Mouse (Mus musculus) cerebellum, postnatal 14 days (tissue): ENCODE measurements at regions not wholly inside any gene's neighbourhood (a gene's known extent, or its start where the extent isn't known, plus 50 kb on each side); places are given as distances from the start of the nearest gene placed in this dataset.

Source experiments
- DNase-seq, 2 experiments: peaks; one replicate each; pipeline ENCODE4 v3.0.0; 2021; ENCODE audit warnings: mixed read lengths in 2 of 2

GRCm38 (mm10) chr10:72056725-72057124 lies 597.9 kb upstream of the Zwint start:
- peak in 1 of 2 experiments; percentile 11 for DNase-seq

GRCm38 (mm10) chr10:72071185-72071718 lies 583.4 kb upstream of the Zwint start:
- peak in 1 of 2 experiments; percentile 11 for DNase-seq

- DNase-seq = no peak
Observed at GRCm38 (mm10) chr10:72078363-72078762, 576.3 kb upstream of the Zwint start.

- DNase-seq = no peak
Observed at GRCm38 (mm10) chr10:72096951-72097350, 557.7 kb upstream of the Zwint start.

- peak; percentile 77 to 80 for DNase-seq
Observed at GRCm38 (mm10) chr10:72099156-72099812, 555.4 kb upstream of the Zwint start.

GRCm38 (mm10) chr10:72119447-72119846 lies 535.2 kb upstream of the Zwint start:
- DNase-seq = peak in 1 of 2 experiments; percentile 12

GRCm38 (mm10) chr10:72132407-72132806 lies 522.2 kb upstream of the Zwint start:
- no peak for DNase-seq
